Mouse (Mus musculus): ENCODE measurements at regions not wholly inside any gene's neighbourhood (a gene's known extent, or its start where the extent isn't known, plus 50 kb on each side); places are given as distances from the start of the nearest gene placed in this dataset.

GRCm38 (mm10) chr2:10788509-10788908, 383.4 kb upstream of the Prkcq start:
- peak; percentile 59 to 71 for DNase-seq (ENCODE audit: low spot score in 2 of 2)
- intact Hi-C loops (cut with DNase I), result no loop called here

- DNase-seq (ENCODE audit: low spot score in 2 of 2), result no peak
- intact Hi-C loops (cut with DNase I), result no loop called here
These were observed 380.7 kb upstream of the Prkcq start for GRCm38 (mm10) chr2:10791233-10791632.

- no peak for DNase-seq (ENCODE audit: low spot score in 2 of 2)
- intact Hi-C loops (cut with DNase I), result no loop called here
These were observed 355.5 kb upstream of the Prkcq start for GRCm38 (mm10) chr2:10816374-10816773.

- intact Hi-C loops (cut with DNase I), result loop anchor here (5.0 kb wide), 1 partner anchor 453 kb away; the partner anchor contains the start of gene Sfmbt2
- peak; percentile 29 to 58 for DNase-seq (ENCODE audit: low spot score in 2 of 2)
These were observed 346.4 kb upstream of the Prkcq start for GRCm38 (mm10) chr2:10825278-10826133.

- intact Hi-C loops (cut with DNase I), result loop anchor here (5.0 kb wide), 1 partner anchor 454 kb away; the partner anchor contains the start of gene Sfmbt2
- no peak for DNase-seq (ENCODE audit: low spot score in 2 of 2)
These were observed 345.7 kb upstream of the Prkcq start for GRCm38 (mm10) chr2:10826134-10826767.

GRCm38 (mm10) chr2:10839976-10840375, 331.9 kb upstream of the Prkcq start:
- no peak for DNase-seq (ENCODE audit: low spot score in 2 of 2)
- intact Hi-C loops (cut with DNase I), result no loop called here

- intact Hi-C loops (cut with DNase I), result no loop called here
These were observed 310.1 kb upstream of the Prkcq start for GRCm38 (mm10) chr2:10861654-10862292.

GRCm38 (mm10) chr2:10864451-10864850, 307.5 kb upstream of the Prkcq start:
- intact Hi-C loops (cut with DNase I), result no loop called here
- DNase-seq (ENCODE audit: low spot score in 2 of 2), result no peak

More at GRCm38 (mm10) chr2:10861654-10862292, 310.1 kb upstream of the Prkcq start:
- DNase-seq (ENCODE audit: low spot score in 2 of 2), result no peak

GRCm38 (mm10) chr2:10874303-10874702, 297.6 kb upstream of the Prkcq start:
- peak; percentile 42 to 54 for DNase-seq (ENCODE audit: low spot score in 2 of 2)
- intact Hi-C loops (cut with DNase I), result no loop called here

GRCm38 (mm10) chr2:10901926-10902325, 270.0 kb upstream of the Prkcq start:
- intact Hi-C loops (cut with DNase I), result no loop called here
- DNase-seq (ENCODE audit: low spot score in 2 of 2), result no peak

GRCm38 (mm10) chr2:10919955-10920354, 252.0 kb upstream of the Prkcq start:
- intact Hi-C loops (cut with DNase I), result loop anchor here (5.0 kb wide), 1 partner anchor 137 kb away; no protein-coding TSS in a partner anchor
- no peak for DNase-seq (ENCODE audit: low spot score in 2 of 2)

GRCm38 (mm10) chr2:10920686-10921485, 251.0 kb upstream of the Prkcq start:
- intact Hi-C loops (cut with DNase I), result no loop called here
- no peak for DNase-seq (ENCODE audit: low spot score in 2 of 2)

- intact Hi-C loops (cut with DNase I), result no loop called here
- DNase-seq (ENCODE audit: low spot score in 2 of 2), result peak in 1 of 2 experiments; percentile 14
These were observed 250.1 kb upstream of the Prkcq start for GRCm38 (mm10) chr2:10921486-10922450.

GRCm38 (mm10) chr2:10923984-10924383, 247.9 kb upstream of the Prkcq start:
- no peak for DNase-seq (ENCODE audit: low spot score in 2 of 2)
- intact Hi-C loops (cut with DNase I), result no loop called here

- intact Hi-C loops (cut with DNase I), result no loop called here
- DNase-seq (ENCODE audit: low spot score in 2 of 2), result no peak
These were observed 246.5 kb upstream of the Prkcq start for GRCm38 (mm10) chr2:10925361-10925760.

- intact Hi-C loops (cut with DNase I), result no loop called here
- DNase-seq (ENCODE audit: low spot score in 2 of 2), result no peak
These were observed 234.5 kb upstream of the Prkcq start for GRCm38 (mm10) chr2:10937405-10937804.

- no peak for DNase-seq (ENCODE audit: low spot score in 2 of 2)
- intact Hi-C loops (cut with DNase I), result no loop called here
These were observed 206.7 kb upstream of the Prkcq start for GRCm38 (mm10) chr2:10965224-10965623.

- no peak for DNase-seq (ENCODE audit: low spot score in 2 of 2)
- intact Hi-C loops (cut with DNase I), result no loop called here
These were observed 205.0 kb upstream of the Prkcq start for GRCm38 (mm10) chr2:10966891-10967290.
